Mouse (Mus musculus) brain, embryonic 14.5 days (tissue): Measurements from ENCODE around the gene Foxp4.

Experiments used
- CTCF ChIP-seq: fragments of 200-500 bp; IDR thresholded peaks from 2 replicates; pipeline ENCODE4 v1.5.1; 2012; ENCODE audit warnings: inconsistent platforms, mild to moderate bottlenecking, moderate library complexity, borderline replicate concordance; ENCODE audit not compliant: insufficient read depth, insufficient read length; ENCODE audit errors: extremely low read depth
- POLR2A ChIP-seq: fragments of 200-500 bp; IDR thresholded peaks from 2 replicates; pipeline ENCODE4 v1.6.1; 2012; ENCODE audit warnings: mild to moderate bottlenecking, inconsistent platforms, borderline replicate concordance; ENCODE audit not compliant: poor library complexity, insufficient read depth, insufficient read length, severe bottlenecking; ENCODE audit errors: extremely low read depth

GRCm38 (mm10) chr17:47952368-47953081, 28.1 kb upstream of the Foxp4 start:
- TF ChIP-seq CTCF = no peak
- TF ChIP-seq POLR2A = no peak
